Mouse (Mus musculus): ENCODE results near the gene Dynlrb2. TPM values are rescaled to one million over a fixed set of nuclear protein-coding genes. Genes with fewer than 3 reads are reported as not detected.

Dynlrb2 gene
- polyA plus RNA-seq, 1 experiment from 2014 or later = not detected

DNA sequence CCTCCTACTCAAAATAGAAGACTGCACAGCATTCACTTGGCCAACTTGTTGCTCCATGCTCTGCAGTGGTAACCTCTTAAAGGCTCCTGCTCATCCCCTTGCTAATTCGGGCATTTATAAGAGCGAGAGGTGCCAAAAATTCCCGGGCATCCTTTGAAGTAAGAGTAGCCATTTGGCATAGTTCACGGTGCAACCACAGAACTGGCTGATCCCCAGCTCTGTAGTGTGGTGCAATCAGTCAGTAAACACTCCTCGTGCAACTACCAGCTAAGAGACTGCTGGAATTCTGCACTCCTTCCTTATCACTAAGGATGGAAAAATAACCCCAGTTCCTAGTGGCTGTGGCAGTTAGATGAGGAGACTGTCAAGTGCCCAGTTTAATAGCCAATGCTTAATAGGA, 3.9 kb downstream of the Dynlrb2 start:
- Histone ChIP-seq H3K4me3 (ENCODE audit: low read depth, low read length) (no peak overlapping the region), H3K36me3 (replicated peaks; ENCODE audit: insufficient read depth, low read length) (no peaks in the 10 kb centered on the region), H3K27me3 (ENCODE audit: insufficient read depth, low read length) (no peaks in the 10 kb centered on the region), H3K27ac (ENCODE audit: low read depth) (no peak overlapping the region), H3K4me1 (ENCODE audit: insufficient read depth) (peaks cover 10% of the 10 kb centered on the region), H3K9me3 (ENCODE audit: low read length) (no peaks in the 10 kb centered on the region), H3K4me2 (ENCODE audit: low read depth, low read length) (no peak overlapping the region), H3K9ac (replicated peaks) (no peak overlapping the region)
- TF ChIP-seq EP300 (IDR thresholded peaks at IDR 0.05; ENCODE audit: low read depth) (no peak), CTCF (IDR thresholded peaks at IDR 0.05; ENCODE audit: low read depth) (no peak)
- DNase-seq (peak; percentile 21), ATAC-seq (no peak)
- WGBS (ENCODE audit: insufficient replicate concordance) = 62% methylated on average over 5 of the region's 5 CpGs

DNA sequence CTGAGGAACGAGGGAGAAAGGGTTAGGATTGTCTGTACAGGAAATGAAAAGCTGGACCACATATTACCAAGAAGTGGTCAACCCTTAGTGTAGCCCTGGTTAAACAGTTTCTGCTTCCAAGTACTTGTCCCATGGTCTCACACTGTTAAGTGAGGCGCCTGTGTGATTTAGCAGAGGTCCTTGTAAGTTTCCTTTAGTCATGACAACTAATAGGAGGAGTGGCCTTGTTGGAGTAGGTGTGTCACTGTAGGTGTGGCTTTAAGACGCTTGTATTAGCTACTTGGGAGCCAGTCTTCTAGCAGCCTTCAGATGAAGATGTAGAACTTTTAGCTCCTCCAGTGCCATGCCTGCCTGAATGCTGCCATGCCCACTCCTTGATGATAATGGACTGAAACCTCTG, 4.5 kb downstream of the Dynlrb2 start:
- ATAC-seq (no peak), DNase-seq (no peak)
- no peak for TF ChIP-seq EP300 (IDR thresholded peaks at IDR 0.05; ENCODE audit: low read depth)
- TF ChIP-seq CTCF (IDR thresholded peaks at IDR 0.05; ENCODE audit: low read depth) = no peak
- no peak overlapping the region for H3K27ac ChIP-seq (ENCODE audit: low read depth)
- WGBS (ENCODE audit: insufficient replicate concordance) = 64% methylated on average over 3 of the region's 3 CpGs
- H3K9ac ChIP-seq (replicated peaks) = no peak overlapping the region
- no peaks in the 10 kb centered on the region for H3K9me3 ChIP-seq (ENCODE audit: low read length)
- no peak overlapping the region for H3K4me2 ChIP-seq (ENCODE audit: low read depth, low read length)
- H3K36me3 ChIP-seq (replicated peaks; ENCODE audit: insufficient read depth, low read length) = no peaks in the 10 kb centered on the region
- peaks cover 7% of the 10 kb centered on the region for H3K4me1 ChIP-seq (ENCODE audit: insufficient read depth)
- H3K27me3 ChIP-seq (ENCODE audit: insufficient read depth, low read length) = no peaks in the 10 kb centered on the region
- no peak overlapping the region for H3K4me3 ChIP-seq (ENCODE audit: low read depth, low read length)

DNA sequence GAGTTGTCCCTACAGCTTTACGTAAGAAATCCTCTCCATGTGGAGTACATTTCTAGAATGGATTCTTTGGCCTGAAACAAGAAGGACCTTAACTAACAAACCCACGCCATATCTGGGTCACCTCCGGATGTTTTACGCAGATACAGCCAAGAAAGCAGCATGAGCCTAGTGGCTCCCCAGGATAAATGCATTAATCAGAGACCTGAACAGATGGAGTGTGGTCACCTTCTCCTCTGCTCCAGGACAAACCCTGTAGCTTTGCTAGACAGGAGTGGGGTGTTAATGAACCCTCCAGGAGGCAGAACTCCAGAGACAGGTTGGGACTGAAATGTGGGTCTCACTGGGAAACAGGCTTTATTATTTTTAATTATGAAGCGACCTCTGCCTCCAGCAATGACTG, 14.9 kb downstream of the Dynlrb2 start:
- H3K36me3 ChIP-seq (replicated peaks; ENCODE audit: insufficient read depth, low read length) = no peaks in the 10 kb centered on the region
- ATAC-seq = no peak
- H3K9me3 ChIP-seq (ENCODE audit: low read length) = peaks cover 14% of the 10 kb centered on the region
- H3K27ac ChIP-seq (ENCODE audit: low read depth) = no peak overlapping the region
- H3K4me1 ChIP-seq (ENCODE audit: insufficient read depth) = no peaks in the 10 kb centered on the region
- no peak overlapping the region for H3K4me2 ChIP-seq (ENCODE audit: low read depth, low read length)
- H3K27me3 ChIP-seq (ENCODE audit: insufficient read depth, low read length) = no peaks in the 10 kb centered on the region
- no peak for DNase-seq
- TF ChIP-seq EP300 (IDR thresholded peaks at IDR 0.05; ENCODE audit: low read depth) = no peak
- TF ChIP-seq CTCF (IDR thresholded peaks at IDR 0.05; ENCODE audit: low read depth) = no peak
- 83% methylated on average over 5 of the region's 5 CpGs for WGBS (ENCODE audit: insufficient replicate concordance)
- H3K4me3 ChIP-seq (ENCODE audit: low read depth, low read length) = no peak overlapping the region
- no peak overlapping the region for H3K9ac ChIP-seq (replicated peaks)

DNA sequence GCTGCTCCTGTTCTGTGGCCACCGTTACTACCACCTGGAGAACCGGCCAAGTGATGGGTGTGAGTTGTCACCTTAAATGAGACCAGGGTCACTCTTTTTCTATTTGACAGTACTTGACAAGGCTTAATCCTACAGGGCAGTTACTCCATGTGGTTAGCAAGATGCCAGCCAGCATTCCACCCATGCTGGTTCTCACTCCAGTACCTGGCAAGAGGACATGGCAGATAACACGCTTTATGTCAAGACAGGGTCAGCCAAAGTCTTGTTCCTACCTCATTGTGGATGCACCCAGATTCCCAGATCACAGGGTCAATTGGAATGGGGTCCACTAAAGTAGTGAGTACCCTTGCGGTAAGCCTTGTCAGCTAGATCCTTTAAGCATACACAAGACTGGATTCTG, 16.4 kb downstream of the Dynlrb2 start:
- Histone ChIP-seq H3K4me1 (ENCODE audit: insufficient read depth) (no peaks in the 10 kb centered on the region), H3K36me3 (replicated peaks; ENCODE audit: insufficient read depth, low read length) (no peaks in the 10 kb centered on the region), H3K9ac (replicated peaks) (no peak overlapping the region), H3K27ac (ENCODE audit: low read depth) (no peak overlapping the region), H3K9me3 (ENCODE audit: low read length) (peaks cover 12% of the 10 kb centered on the region), H3K27me3 (ENCODE audit: insufficient read depth, low read length) (no peaks in the 10 kb centered on the region), H3K4me3 (ENCODE audit: low read depth, low read length) (no peak overlapping the region), H3K4me2 (ENCODE audit: low read depth, low read length) (no peak overlapping the region)
- 80% methylated on average over 4 of the region's 4 CpGs for WGBS (ENCODE audit: insufficient replicate concordance)
- ATAC-seq = no peak
- no peak for TF ChIP-seq CTCF (IDR thresholded peaks at IDR 0.05; ENCODE audit: low read depth)
- TF ChIP-seq EP300 (IDR thresholded peaks at IDR 0.05; ENCODE audit: low read depth) = no peak
- DNase-seq = no peak

DNA sequence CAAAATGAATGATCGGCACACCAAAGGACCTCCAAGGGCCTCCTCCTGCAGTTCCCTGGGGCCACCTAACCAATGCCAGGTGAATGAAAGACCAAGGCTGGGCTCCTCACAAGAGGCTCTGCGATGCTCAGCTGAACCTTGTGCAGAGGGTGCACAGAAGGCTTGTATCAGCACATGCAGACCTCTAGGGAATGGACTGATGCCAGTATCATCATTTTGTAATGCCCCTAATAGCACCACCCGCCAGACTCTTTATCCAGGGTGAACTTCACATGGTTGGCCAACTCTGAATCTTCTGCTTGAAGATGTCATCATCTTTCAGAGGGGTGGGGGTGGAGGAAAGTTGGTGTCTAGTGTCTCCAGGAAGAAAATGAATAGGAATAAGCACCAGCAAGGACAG, 16.9 kb downstream of the Dynlrb2 start:
- no peak for TF ChIP-seq EP300 (IDR thresholded peaks at IDR 0.05; ENCODE audit: low read depth)
- no peak for TF ChIP-seq CTCF (IDR thresholded peaks at IDR 0.05; ENCODE audit: low read depth)
- no peaks in the 10 kb centered on the region for H3K27me3 ChIP-seq (ENCODE audit: insufficient read depth, low read length)
- no peak overlapping the region for H3K4me3 ChIP-seq (ENCODE audit: low read depth, low read length)
- H3K4me1 ChIP-seq (ENCODE audit: insufficient read depth) = no peaks in the 10 kb centered on the region
- DNase-seq (no peak), ATAC-seq (no peak)
- H3K4me2 ChIP-seq (ENCODE audit: low read depth, low read length) = no peak overlapping the region
- H3K9me3 ChIP-seq (ENCODE audit: low read length) = peaks cover 10% of the 10 kb centered on the region
- 73% methylated on average over 3 of the region's 3 CpGs for WGBS (ENCODE audit: insufficient replicate concordance)
- no peaks in the 10 kb centered on the region for H3K36me3 ChIP-seq (replicated peaks; ENCODE audit: insufficient read depth, low read length)
- no peak overlapping the region for H3K27ac ChIP-seq (ENCODE audit: low read depth)
- no peak overlapping the region for H3K9ac ChIP-seq (replicated peaks)

DNA sequence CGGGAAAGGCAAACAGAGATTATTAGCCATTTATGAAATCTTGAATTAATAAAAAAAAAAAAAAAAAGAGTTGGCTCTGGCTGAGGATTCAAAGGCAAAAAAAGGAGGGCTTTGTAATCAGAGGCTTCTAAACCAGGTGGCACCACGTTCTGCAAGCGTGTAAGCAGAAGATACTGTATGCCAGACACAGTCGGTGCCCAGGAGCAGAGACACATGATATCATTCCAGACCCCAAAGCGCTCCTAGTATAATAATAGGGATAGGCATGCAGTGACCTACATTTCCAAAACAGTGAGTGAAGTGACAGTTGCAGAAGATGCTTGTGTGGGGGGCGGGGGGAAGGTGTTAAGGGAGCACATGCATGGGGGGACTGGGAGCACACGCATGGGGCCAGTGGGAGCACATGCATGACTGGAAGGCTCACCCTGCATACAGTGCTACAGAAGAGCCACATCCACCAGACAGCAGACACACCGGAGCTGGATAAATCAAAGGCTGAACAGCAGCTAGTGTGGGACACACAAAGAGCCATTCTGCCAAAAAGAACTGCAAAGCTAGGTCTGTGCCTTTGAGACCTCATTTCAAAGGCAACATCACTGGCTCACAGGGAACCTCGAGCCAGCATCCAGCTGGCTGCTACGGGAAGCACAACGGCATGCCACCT, 17.5 kb downstream of the Dynlrb2 start:
- Histone ChIP-seq H3K9me3 (ENCODE audit: low read length) (peaks cover 4% of the 10 kb centered on the region), H3K4me3 (ENCODE audit: low read depth, low read length) (no peak overlapping the region), H3K36me3 (replicated peaks; ENCODE audit: insufficient read depth, low read length) (no peaks in the 10 kb centered on the region), H3K4me2 (ENCODE audit: low read depth, low read length) (no peak overlapping the region), H3K27me3 (ENCODE audit: insufficient read depth, low read length) (no peaks in the 10 kb centered on the region), H3K4me1 (ENCODE audit: insufficient read depth) (no peaks in the 10 kb centered on the region), H3K27ac (ENCODE audit: low read depth) (no peak overlapping the region), H3K9ac (replicated peaks) (no peak overlapping the region)
- TF ChIP-seq EP300 (IDR thresholded peaks at IDR 0.05; ENCODE audit: low read depth) (no peak), CTCF (IDR thresholded peaks at IDR 0.05; ENCODE audit: low read depth) (no peak)
- ATAC-seq (no peak), DNase-seq (no peak)
- WGBS (ENCODE audit: insufficient replicate concordance) = 90% methylated on average over 11 of the region's 11 CpGs
